Mouse (Mus musculus) erythroblast, adult 5-6 weeks (primary cell): ENCODE measurements at regions not wholly inside any gene's neighbourhood (a gene's known extent, or its start where the extent isn't known, plus 50 kb on each side); places are given as distances from the start of the nearest gene placed in this dataset.

Experiments
- ATAC-seq: replicated peaks from 2 replicates; pipeline ENCODE4 v1.8.0; 2016; ENCODE audit warnings: moderate number of reproducible peaks, mild to moderate bottlenecking, moderate TSS enrichment, inconsistent platforms; ENCODE audit not compliant: poor library complexity, low FRiP score, severe bottlenecking

- ATAC-seq = no peak
These were observed 98.7 kb upstream of the Cul1 start for GRCm38 (mm10) chr6:47354515-47354914.

GRCm38 (mm10) chr6:47355500-47355899 lies 97.7 kb upstream of the Cul1 start:
- ATAC-seq = no peak

DNA sequence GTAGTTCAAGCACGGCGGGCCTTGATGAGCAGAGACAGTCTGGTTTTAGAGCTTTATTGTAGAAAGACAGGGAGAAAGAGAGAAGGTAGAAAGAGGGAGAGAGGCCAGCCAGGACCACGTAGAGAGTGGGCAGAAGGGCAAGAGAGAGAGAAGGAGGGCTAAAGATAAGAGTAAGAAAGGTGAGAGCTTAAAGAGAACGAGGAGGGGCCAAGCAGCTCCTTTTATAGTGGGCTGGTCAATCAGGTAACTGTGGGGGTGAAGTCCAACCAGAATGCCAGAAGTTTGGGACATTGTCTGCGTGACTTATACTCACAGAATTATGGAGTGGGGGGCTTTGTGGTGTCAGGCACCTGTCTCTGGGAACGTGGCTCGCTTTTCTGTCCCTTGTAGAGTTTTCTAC lies 96.7 kb upstream of the Cul1 start:
- ATAC-seq = no peak

DNA sequence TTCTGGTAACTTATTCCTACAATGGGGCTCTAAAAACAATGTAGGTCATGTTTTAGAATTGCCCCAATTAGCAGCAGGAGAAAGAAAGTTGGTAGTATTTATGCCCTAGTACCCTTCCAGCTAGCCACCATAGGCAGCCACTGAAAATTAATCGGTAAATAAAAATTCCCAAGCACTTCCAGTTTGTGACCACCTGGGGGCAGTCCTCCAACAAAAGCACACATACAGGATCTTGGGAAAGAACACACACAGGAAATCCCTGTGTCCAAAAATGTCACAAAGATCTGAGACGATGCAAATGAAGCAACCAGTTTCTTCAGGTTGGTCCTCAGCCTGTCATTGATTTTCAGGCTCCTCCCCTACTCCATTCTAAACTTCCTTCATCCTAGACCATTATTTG lies 94.5 kb upstream of the Cul1 start:
- peak; percentile 46; the same call in 1 of the 2 replicates for ATAC-seq

- no peak for ATAC-seq
These were observed 89.2 kb upstream of the Cul1 start for GRCm38 (mm10) chr6:47364002-47364401.

DNA sequence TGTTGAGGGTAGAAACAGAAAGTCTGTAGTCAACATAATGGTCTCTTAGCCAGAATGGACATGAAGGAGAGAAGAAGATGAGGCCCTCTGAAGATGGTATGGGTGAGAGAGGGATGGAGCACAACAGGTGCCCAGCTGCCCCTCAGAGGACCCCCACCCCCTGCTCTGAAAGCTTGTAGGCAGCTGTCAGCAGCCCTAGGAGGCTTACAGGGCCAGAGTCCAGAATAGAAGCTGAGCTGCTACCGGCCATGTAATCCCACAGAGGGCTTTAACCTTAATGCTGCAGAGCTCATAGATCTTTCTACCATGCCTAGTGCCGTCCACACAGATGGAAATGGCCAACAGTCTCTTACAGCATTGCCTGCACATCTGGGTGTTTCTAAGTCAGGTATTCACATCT lies 88.6 kb upstream of the Cul1 start:
- no peak for ATAC-seq

DNA sequence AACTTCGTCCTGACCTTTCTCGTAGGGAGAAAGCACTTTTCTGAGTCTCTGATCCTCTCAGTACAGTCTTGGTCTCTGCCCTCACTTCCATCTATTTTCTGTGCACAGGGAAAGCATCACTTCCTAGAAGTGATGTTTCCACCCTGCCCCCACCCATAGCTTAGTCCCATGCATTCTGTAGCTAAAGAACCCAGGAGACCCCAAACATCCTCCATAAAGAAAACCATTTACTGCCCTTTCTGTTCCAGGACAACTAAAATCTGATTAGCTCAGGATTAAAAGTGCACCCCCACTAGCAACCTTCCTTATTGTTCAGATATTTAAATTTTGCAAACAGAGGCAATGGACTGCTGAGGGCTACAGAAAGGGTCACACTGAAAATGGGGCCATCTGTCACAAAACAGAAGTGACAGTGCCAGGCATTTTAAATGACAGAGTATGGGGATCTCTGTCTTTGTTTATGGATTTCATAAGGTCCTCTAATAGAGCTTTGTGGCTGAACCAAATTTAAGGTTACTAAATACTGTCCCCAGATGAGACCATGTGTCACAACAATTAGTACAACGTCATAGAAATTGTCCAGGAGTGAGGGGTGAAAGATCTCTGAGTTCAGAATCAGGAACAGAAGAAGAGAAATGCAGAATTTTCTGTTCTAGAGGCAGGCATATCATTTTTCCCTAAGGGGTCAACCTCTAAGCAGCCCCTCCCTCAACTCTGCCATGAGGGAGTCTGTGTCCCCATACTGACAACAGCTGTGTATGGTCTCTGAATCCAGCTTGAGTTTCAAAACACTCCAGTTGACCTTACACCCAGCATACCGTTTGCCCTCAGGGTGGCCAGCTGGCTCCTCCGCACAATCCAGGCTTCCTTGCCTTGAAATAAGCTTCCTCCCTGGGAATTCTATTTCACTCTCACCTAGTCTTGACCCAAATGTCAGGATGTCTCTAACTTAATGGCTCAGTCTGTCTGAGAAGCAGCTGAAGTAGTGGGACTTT lies 87.2 kb upstream of the Cul1 start:
- no peak for ATAC-seq

- no peak for ATAC-seq
These were observed 85.7 kb upstream of the Cul1 start for GRCm38 (mm10) chr6:47367461-47367860.

- ATAC-seq = no peak
These were observed 77.5 kb upstream of the Cul1 start for GRCm38 (mm10) chr6:47375705-47376104.

- ATAC-seq = no peak
These were observed 71.7 kb upstream of the Cul1 start for GRCm38 (mm10) chr6:47381451-47381850.

DNA sequence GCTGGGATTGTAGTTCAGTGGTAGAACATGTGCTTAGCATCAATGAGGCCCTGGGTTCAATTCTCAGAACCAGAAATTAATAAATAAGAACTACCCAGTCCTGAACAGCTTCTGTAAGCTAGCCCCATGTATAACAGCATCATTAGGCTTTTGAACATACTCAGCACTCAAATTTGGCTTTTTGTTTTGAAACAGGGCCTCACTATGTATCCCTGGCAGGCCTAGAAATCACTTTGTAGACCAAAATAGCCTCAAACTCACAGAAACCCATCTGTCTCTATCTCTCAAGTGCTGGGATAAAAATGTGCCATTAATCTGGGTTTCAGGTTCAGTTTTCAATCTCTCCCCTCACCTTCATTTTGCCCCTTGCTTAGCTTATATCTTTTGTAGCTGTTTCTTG lies 66.6 kb upstream of the Cul1 start:
- no peak for ATAC-seq

GRCm38 (mm10) chr6:47389908-47390307 lies 63.3 kb upstream of the Cul1 start:
- no peak for ATAC-seq

- no peak for ATAC-seq
These were observed 62.7 kb upstream of the Cul1 start for GRCm38 (mm10) chr6:47390436-47391002.

DNA sequence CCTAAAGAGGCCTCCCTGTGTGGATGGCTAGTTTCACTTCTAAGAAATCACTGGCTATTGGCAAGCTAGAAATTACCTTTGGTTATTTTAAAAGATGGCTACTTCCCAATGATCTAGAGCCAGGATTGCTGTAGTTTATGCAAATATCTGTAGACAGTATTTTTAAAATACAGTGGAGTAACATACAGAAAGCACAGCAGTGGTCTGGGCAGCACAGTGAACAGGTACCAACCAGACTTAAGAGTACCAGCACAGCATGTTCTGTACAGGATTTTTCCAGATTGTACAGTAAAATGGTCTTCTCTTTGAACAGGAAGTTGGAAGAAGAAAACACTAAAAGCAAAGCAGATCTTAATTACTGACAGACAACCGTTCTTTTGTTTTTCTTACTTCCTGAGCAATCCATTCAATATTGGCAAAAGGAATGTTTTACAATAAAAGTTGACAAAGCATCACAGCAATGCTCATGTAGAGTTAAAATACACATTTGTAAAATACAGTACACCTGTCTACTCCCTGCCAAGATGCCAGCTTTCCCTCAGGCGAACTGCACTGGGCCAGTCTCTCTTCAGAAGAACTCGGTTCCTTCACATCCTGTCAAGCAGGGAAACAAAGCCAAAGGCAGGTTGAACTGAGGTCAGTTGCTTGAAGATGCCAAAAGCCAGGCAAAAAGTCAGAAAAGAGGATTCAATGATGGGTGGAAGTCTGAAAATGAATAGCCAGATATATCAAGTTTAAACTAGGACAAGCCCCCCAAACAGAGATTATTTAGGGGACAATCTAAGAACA lies 62.0 kb upstream of the Cul1 start:
- ATAC-seq = no peak

GRCm38 (mm10) chr6:47395465-47396337 lies 57.5 kb upstream of the Cul1 start:
- ATAC-seq = no peak
